Mouse (Mus musculus) bone marrow macrophage, adult 2 months (primary cell): ENCODE data around the gene 4921517D22Rik. TPM values are rescaled to one million over a fixed set of nuclear protein-coding genes. Genes with fewer than 3 reads are reported as not detected.

ENCODE experiments used
- H3K27ac ChIP-seq: 2 replicates; pipeline ENCODE4 v1.5.1; 2012; ENCODE audit warnings: low read depth, low read length; ENCODE audit not compliant: insufficient read depth
- H3K4me1 ChIP-seq: 2 replicates; pipeline ENCODE4 v1.6.1; 2012; ENCODE audit warnings: low read length; ENCODE audit not compliant: control insufficient read depth, insufficient read depth
- H3K4me3 ChIP-seq: 2 replicates; pipeline ENCODE4 v1.5.1; 2012; ENCODE audit warnings: mild to moderate bottlenecking, low read length, moderate library complexity; ENCODE audit not compliant: insufficient read depth
- CTCF ChIP-seq: IDR thresholded peaks from 2 replicates; pipeline ENCODE4 v1.5.1; 2012; ENCODE audit warnings: low read depth, mild to moderate bottlenecking, low read length, moderate library complexity
- POLR2A ChIP-seq: IDR thresholded peaks from 2 replicates; pipeline ENCODE4 v1.6.1; 2012; ENCODE audit warnings: mild to moderate bottlenecking, low read depth, low read length, borderline replicate concordance
- polyA plus RNA-seq: library from polyadenylated mRNA; stranded (reverse); fragments of >200 nt; gene quantifications from 2 replicates; pipeline ENCODE4 v1.2.4, GENCODE M21; 2012; ENCODE audit not compliant: missing spikeins, insufficient read depth, insufficient read length

4921517D22Rik gene
- polyA plus RNA-seq, 1 experiment = not detected

GRCm38 (mm10) chr13:59667763-59668162 lies 26.1 kb downstream of the 4921517D22Rik start:
- TF ChIP-seq CTCF = no peak
- no peak for TF ChIP-seq POLR2A
- Histone ChIP-seq H3K4me3 (no peak overlapping the region), H3K4me1 (peaks cover 33% of the 10 kb centered on the region), H3K27ac (no peak overlapping the region)

- H3K4me1 ChIP-seq = peaks cover 27% of the 10 kb centered on the region
- no peak overlapping the region for H3K4me3 ChIP-seq
- no peak overlapping the region for H3K27ac ChIP-seq
- TF ChIP-seq POLR2A (no peak), CTCF (no peak)
Observed at GRCm38 (mm10) chr13:59663939-59664712, 29.8 kb downstream of the 4921517D22Rik start.

- H3K4me3 ChIP-seq = no peak overlapping the region
- H3K27ac ChIP-seq = no peak overlapping the region
- H3K4me1 ChIP-seq = peaks cover 9% of the 10 kb centered on the region
- TF ChIP-seq CTCF (no peak), POLR2A (no peak)
Observed at GRCm38 (mm10) chr13:59661966-59662365, 31.9 kb downstream of the 4921517D22Rik start.

GRCm38 (mm10) chr13:59661387-59661786 lies 32.5 kb downstream of the 4921517D22Rik start:
- Histone ChIP-seq H3K4me3 (no peak overlapping the region), H3K27ac (no peak overlapping the region), H3K4me1 (peaks cover 10% of the 10 kb centered on the region)
- TF ChIP-seq POLR2A (no peak), CTCF (no peak)

- Histone ChIP-seq H3K27ac (no peak overlapping the region), H3K4me3 (no peak overlapping the region), H3K4me1 (peaks cover 13% of the 10 kb centered on the region)
- TF ChIP-seq POLR2A = no peak
- TF ChIP-seq CTCF = no peak
Observed at GRCm38 (mm10) chr13:59660371-59660770, 33.5 kb downstream of the 4921517D22Rik start.

GRCm38 (mm10) chr13:59657781-59658180 lies 36.1 kb downstream of the 4921517D22Rik start:
- Histone ChIP-seq H3K27ac (no peak overlapping the region), H3K4me1 (peaks cover 13% of the 10 kb centered on the region), H3K4me3 (no peak overlapping the region)
- TF ChIP-seq POLR2A (no peak), CTCF (no peak)

- peaks cover 13% of the 10 kb centered on the region for H3K4me1 ChIP-seq
- H3K4me3 ChIP-seq = no peak overlapping the region
- TF ChIP-seq POLR2A (no peak), CTCF (no peak)
- H3K27ac ChIP-seq = no peak overlapping the region
Observed at GRCm38 (mm10) chr13:59656975-59657388, 36.9 kb downstream of the 4921517D22Rik start.

GRCm38 (mm10) chr13:59656316-59656832 lies 37.5 kb downstream of the 4921517D22Rik start:
- H3K27ac ChIP-seq = no peak overlapping the region
- no peak overlapping the region for H3K4me3 ChIP-seq
- no peak for TF ChIP-seq CTCF
- no peak for TF ChIP-seq POLR2A
- peaks cover 13% of the 10 kb centered on the region for H3K4me1 ChIP-seq

GRCm38 (mm10) chr13:59655718-59656315 lies 38.1 kb downstream of the 4921517D22Rik start:
- no peak overlapping the region for H3K27ac ChIP-seq
- no peak overlapping the region for H3K4me3 ChIP-seq
- peaks cover 13% of the 10 kb centered on the region for H3K4me1 ChIP-seq
- no peak for TF ChIP-seq POLR2A
- no peak for TF ChIP-seq CTCF

- peaks cover 13% of the 10 kb centered on the region for H3K4me1 ChIP-seq
Observed at GRCm38 (mm10) chr13:59654465-59654864, 39.4 kb downstream of the 4921517D22Rik start.

More at GRCm38 (mm10) chr13:59654465-59654864, 39.4 kb downstream of the 4921517D22Rik start:
- TF ChIP-seq POLR2A (no peak), CTCF (no peak)
- no peak overlapping the region for H3K27ac ChIP-seq
- H3K4me3 ChIP-seq = no peak overlapping the region
